Mouse (Mus musculus) left cerebral cortex, adult 8-10 months (tissue): ENCODE results near the gene Hist1h2bk. TPM values are rescaled to one million over a fixed set of nuclear protein-coding genes. Genes with fewer than 3 reads are reported as not detected.
"Not testable (repeated sequence)": the region's sequence is repeated elsewhere in the genome, so short reads cannot be mapped to it uniquely, and the experiment has no call there.

Experiments used
- DNase-seq, 2 experiments: peaks; one replicate each; pipeline ENCODE4 v3.0.0; 2022; ENCODE audit warnings: low spot score in 2 of 2
- total RNA-seq, 4 experiments: library from RNA; stranded (reverse); gene quantifications; 2 replicates each; pipeline ENCODE4 v1.2.4; 2022

The Hist1h2bk gene
- total RNA-seq, 4 experiments from 2014 or later: 3.0 to 13.9 (median 10.7) TPM

DNA sequence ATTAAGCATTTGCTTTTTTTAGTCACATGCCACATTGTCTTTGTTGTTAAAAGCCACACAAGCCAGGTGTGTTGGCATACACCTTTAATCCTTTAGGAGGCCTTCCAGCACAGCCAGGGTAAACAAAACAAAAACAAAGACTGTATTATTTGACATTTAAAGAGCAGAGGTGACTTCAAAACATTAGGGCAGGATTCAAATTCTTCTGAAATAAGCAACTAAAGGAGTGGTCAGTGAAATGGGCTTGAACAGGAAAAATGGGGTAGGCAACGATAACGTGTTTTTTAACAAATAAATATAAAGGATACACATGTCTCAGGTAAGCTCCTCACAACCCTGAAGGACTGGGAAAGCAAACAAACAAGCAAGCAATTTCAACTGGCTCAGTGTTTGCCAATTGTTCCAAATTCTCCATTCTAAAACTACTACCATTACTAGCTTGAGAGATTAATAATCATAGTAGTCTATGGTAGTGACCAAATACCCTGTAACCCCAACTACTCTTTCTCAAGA lies 4.3 kb downstream of the Hist1h2bk start:
- no peak for DNase-seq

DNA sequence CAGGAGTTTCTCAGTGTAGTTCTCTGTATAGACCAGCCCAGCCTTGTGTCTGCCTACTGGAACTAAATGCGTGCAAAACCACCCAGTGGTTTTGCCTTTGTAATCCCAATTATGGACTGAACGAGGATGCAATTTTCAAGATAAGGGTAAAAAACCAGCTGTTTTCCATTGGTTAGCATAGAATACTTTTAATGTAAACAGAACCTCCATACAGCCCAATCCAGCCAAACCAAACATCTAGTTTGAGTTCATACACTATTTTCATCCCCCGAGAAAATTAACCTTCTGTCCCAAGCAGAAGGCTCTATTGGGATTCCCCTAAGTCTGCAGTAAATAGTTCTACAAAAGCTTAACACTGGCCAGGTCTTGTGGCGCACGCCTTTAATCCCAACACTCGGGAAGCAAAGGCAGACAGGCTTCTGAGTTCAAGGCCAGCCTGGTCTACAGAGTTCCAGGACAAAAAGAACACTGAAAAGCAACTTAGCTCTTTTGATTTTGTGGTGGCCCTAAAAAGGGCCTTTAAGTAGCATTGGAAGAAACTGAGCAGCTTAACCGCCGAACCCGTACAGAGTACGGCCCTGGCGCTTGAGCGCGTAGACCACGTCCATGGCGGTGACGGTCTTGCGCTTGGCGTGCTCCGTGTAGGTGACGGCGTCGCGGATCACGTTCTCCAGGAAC lies 4.9 kb downstream of the Hist1h2bk start:
- DNase-seq: no peak

DNA sequence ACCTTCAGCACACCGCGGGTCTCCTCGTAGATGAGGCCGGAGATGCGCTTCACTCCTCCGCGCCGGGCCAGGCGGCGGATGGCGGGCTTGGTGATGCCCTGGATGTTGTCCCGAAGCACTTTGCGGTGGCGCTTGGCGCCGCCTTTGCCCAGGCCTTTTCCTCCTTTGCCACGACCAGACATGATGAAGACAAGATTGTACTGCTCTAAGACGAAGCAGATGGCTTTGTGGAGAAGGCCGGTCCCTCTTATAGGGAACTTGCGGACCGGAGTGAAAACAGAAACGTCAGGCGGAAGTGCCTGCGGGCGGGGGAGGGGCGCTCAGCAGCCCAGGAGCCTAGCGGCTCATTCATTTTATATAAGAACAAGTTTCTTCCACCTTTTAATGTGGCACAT lies 5.5 kb downstream of the Hist1h2bk start, which contains the start of gene Hist1h4i:
TSS of gene Hist1h4i (minus strand) at position 221 of the 395 bp plus-strand sequence.
- DNase-seq: peak; percentile 95 to 99

DNA sequence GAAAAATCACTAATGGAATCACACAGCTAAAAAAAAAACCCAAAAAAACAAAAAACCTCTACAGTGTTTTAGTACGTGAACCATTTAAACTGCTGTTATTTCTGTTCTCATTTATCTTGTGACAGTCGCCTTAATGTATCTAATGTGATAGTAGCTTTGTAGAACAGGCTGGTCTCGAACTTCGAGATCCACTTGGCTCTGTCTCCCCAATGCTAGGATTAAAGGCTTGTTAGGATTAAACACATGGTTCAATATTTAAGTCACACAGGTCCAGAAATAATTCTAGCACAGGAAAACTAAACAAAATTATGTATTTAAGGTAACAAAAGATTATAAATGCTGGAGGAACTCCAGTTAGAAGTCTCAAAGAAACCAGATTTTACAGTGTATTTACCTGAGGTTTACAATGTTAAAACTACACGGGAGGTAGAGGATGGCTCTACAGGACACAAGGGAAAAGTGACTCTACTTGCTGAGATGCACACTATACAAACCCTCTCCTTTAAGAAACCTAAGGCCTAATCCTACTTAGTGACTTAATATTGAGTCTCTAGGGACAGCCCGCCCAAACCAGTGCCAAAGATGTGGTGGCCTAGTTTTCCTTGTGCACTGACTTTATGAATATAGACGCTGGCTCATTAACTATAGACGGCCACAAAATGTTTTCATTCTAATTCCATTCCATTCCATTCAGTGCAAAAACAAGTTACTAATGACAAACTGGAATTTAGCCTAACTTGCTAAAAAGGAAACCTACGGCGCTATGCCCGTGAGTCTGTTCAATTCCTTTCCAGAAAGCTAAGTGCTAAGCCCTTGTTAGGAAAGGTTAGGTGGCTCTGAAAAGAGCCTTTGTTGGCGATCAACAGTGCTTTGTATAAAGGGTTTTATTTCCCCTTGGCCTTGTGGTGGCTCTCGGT lies 6.2 kb downstream of the Hist1h2bk start:
- no peak for DNase-seq

DNA sequence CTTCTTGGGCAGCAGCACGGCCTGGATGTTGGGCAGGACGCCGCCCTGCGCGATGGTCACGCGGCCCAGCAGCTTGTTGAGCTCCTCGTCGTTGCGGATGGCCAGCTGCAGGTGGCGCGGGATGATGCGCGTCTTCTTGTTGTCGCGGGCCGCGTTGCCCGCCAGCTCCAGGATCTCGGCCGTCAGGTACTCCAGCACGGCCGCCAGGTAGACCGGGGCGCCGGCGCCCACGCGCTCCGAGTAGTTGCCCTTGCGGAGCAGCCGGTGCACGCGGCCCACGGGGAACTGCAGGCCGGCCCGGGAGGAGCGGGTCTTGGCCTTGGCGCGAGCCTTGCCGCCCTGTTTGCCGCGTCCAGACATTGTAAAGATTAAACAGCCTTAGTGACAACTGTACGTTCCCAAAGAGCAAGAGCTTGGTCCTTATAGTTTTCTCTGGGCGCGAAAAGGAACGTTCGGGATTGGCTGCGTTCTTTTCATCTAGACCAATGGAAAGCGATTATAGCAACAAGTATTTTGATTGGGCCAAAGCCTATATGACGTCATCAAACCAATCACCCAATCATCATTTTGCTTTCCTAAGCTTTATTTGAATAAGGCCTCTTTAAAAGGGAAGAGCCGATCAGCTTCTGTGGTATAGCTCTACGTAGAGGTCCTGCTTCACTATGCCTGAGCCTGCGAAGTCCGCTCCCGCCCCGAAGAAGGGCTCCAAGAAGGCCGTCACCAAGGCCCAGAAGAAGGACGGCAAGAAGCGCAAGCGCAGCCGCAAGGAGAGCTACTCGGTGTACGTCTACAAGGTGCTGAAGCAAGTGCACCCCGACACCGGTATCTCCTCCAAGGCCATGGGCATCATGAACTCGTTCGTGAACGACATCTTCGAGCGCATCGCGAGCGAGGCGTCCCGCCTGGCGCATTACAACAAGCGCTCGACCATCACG lies 7.2 kb downstream of the Hist1h2bk start, which contains the start of the genes Hist1h2ag and Hist1h2bj:
TSS of gene Hist1h2ag (minus strand) at position 377 of the 935 bp plus-strand sequence.
TSS of gene Hist1h2bj (plus strand) at position 647 of the 935 bp plus-strand sequence.
- peak; percentile 79 to 93 for DNase-seq

DNA sequence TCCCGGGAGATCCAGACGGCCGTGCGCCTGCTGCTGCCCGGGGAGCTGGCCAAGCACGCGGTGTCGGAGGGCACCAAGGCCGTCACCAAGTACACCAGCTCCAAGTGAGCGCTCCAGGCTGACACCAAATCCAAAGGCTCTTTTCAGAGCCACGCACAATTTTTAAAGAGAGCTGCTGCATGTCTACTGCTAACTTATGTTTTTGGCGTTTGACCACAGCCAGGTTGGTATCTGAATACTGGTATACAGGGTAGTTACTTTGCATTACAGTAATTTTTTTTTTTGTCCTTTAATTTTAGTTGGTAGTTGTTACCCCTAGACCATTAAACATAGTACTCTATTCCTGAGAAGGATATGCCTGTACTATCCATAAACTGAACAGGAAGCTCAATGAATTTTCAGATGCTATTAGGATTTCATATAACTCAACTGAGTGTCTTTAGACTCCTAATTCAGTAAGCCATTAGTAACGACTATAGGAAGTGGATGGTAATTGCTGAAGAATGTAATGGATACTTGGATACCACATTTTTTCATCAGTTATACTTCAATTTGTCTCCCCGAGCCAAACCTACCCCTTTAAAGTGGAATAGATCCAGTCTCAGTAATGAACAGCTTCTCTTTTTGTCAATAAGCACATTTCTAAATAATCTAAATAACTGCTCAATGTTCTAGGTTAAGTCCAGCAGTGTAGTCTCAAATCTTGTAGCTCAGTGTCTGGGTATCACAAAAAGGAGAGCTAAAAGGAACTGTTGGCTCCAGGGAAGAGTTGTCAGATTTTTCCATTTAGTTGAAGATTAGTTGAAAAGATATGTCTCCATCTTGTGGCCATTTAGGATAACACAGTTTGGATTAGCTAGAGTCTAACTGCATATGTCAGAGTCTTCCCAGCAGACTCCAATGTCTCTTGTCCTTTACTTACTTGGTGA lies 8.1 kb downstream of the Hist1h2bk start:
- DNase-seq: no peak

DNA sequence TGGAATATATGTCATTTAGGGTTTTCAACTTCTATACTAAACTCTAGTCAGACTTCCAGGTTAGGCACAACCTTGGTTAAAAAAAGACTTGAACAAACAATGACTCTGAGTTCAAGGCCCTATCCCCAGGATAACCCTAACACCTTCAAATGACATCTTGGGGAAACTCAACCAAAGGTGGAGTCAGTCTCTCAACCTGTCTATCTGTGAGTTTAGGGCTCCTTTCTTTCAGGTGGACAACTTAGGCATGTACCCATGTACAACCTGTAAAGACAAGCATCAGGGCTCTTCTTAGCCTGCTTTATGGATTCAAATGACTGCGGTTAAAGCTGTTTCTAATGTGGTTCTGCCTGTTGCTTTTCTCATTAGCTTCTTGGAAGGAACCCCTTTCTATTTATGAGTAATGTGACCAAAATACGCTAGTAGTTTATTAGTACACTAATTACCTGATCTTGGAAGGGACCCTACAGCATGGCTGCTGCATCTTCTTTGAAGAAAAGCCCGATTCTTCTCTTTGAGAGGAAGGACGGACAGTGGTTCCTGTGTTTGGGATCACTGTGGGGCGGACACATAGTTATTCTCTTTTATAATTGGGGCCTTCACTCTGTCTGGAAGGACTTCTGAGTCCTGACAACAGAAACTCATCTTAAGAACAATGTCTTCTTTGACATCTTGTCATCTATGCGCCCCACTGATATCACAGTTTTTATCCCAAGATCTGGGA lies 8.9 kb downstream of the Hist1h2bk start:
- no peak for DNase-seq

DNA sequence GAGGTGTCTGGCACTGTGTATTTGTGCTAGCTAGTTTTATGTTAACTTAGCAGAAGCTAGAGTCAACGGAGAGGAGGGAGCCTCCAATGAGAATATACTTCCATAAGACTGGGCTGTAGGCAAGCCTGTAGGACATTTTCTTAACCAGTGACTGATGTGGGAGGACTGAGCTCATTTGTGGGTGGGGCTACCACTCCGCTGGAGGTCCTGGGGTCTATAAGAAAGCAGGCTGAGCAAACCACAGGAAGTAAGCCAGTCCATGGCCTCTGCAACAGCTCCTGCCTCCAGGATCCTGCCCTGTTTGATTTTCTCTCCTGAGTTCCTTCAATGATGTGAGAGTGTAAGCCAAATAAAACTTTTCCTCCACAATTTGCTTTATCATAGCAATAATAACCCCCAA lies 9.6 kb downstream of the Hist1h2bk start:
- no peak for DNase-seq

DNA sequence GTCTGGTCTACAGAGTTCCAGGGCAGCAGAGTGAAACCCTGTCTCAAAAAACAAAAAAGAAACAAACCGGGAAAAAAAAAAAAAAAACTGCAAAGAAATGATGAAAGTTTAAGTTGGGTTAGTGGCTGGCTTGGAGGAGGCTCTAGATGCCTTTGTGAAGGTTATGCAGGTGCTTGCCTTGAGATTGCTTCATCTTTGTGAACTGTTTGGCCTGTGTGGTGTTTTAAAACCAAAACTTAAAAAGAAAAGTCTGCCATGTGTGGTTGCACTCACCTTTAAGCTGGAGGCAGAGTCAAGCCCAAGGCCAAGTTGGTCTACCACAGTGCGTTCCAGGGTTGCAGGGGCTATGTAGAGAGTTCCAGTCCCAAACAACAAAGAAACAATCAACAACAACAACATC lies 13.4 kb downstream of the Hist1h2bk start:
- no peak for DNase-seq

DNA sequence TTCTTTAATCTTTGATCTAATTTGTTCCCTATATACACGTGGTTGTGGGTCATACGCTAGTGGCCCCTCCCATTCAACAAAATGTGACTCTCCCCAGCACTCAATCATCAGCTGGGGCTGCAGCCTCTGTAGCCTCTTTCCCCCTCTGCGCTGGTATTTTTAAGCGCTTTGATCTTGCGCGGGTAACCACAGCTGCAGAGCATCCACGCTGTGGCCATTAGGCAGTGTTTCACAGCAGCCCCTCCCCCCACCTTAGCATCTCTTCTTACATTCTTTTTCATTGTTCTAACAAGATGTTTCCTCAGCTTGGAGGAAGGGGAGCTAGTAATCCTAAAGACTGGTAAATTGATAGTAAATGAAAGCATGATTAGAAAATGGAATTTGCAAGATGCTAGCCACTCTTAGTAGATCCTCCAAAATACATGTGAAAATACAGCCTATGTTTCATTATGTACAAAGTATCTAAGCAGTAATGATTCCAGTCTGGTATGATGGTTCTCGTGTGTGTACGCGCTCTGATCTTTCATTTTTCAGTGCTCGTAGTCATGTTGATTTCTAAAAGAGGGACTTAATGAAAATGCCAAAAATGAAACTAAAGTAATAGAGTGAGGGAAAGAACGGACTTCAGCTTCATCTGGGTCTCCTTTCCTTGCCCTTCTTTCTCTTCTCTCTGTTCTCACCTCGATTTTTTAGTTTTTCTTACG lies 14.2 kb downstream of the Hist1h2bk start:
- no peak for DNase-seq

DNA sequence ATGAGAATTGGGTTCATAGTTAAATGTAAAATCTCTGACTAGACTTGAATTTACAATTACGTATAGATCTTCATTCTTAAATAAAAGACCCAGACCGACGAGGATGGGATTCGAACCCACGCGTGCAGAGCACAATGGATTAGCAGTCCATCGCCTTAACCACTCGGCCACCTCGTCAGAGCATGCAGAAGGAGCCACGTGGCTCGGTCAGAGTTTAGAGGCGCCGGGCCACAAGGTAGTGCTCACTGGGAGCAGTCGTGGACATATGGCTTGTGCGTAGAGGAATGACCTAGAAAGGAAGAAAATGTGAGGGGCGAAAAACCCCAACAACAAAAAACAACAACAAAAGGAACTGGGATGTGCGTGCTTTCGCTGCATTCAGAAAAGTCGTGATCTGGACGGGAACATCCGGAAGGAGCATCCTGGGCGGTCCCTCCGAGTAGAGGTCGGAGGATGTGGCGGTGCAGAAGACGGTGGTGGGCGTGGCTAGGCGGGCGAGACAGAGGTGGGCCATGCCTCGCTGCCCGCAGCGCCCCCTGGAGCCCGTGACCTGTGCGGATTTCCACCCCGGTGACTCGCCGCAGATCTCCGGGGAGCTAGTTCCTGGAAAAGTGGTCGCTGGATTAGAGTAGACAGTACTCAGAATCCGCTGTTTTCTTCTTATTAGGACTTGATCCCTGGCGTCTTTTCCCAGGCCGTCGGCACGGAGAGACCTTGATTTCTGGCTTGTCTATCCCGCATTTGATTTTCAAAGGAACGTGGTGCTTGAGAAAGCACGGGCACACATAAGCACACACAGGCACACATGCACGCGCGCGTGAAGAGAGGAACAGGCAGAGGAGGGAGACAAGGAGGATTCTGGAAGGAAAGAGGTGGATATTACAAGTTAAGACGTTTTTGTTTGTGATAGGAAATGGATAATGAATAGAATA lies 15.2 kb downstream of the Hist1h2bk start:
- peak; percentile 84 to 94 for DNase-seq

DNA sequence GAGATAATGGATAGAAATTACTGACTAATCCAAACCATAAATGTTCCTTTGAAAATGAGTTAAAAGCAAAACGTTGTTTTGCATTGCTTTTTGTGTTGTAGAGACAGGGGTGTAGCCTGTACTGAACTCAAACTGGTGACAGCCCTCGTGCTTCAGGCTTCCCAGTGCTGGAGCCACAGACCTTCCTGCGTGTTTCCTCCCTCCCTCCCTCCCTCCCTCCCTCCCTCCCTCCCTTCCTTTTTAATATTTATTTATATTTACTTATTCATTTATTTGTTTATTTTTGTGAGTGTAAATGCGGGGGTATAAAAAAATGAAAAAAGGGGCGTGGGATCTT lies 15.8 kb downstream of the Hist1h2bk start:
- no peak for DNase-seq

DNA sequence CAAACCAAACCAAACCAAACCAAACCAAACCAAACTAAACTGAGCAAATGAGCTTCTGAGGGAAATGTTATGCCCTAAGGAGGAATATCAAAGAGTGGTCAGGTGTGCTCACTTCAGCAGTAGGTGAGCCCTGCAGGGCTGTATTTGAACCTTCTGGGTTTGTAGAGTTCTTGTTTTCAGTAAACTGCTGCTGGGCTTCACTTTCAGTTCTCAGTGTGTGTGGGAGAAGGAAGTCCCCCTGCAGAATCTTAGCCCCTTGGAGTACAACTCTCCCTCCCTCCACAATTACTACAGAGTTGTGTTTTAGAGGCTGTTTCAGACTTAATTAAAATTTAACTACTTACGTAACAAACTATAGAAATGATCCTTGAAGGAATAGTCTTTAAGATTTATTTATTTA lies 18.1 kb downstream of the Hist1h2bk start:
- no peak for DNase-seq

DNA sequence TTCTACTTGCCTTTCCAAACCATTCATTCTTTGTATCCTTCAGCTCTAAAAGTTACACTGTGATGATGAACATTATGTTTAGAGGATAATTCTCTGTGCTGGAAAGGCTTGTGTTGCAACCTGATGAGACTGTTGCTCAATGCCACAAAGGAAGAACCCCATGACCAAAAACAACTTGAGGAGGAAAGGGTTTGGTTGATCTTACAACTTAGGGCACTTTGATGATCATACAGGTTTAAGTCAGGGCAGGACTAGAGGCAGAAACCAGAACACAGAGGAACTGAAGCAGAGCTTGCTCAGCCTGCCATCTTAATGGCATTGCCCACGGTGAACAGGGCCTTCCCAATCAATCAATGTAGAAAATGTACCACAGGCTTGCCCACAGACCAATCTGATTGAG lies 25.8 kb downstream of the Hist1h2bk start:
- DNase-seq: no peak

DNA sequence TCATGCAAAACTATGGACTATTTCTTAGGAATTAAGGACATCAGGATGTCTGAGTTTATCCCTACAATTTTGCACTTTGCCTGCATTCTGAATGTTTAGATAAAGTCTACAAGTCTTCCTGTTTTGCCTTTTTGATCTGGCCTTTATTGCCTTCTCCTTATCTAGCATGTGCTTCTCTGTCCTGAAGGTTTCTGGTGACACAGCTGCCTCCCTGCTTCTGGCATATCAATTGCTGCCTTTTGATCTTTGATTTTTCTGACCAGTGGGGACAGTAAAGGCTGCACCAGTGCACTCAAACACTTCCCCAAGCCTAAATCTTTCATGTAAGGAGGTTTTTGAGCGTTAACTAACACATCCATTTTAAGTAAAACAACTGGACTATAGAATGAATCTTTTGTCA lies 27.8 kb downstream of the Hist1h2bk start:
- no peak for DNase-seq

DNA sequence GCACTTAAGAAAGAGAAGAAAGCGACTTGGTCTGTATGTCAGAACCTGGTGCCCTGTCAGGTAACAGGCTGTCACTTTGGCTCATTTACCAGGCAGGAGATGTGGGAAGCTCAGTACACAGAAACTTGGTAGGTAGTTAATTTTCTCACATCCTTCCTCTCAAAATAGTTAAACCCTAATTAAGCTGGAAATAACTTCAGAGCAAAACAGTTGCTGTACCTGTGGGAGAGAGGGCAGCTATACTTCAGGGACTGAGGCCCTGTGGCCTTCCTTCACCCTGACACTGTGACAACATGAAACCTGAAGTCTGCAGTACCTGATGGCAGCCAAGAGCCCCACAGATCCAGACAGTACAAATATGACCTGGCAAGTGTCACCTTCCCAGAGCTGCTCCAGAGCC lies 48.5 kb downstream of the Hist1h2bk start, which contains the start of gene Vmn1r188:
TSS of gene Vmn1r188 (plus strand) at position 301 of the 400 bp plus-strand sequence.
- DNase-seq: not testable (repeated sequence)
